Comparison of ENCODE assay signal across 34 mouse cellular contexts in the genomic region with DNA sequence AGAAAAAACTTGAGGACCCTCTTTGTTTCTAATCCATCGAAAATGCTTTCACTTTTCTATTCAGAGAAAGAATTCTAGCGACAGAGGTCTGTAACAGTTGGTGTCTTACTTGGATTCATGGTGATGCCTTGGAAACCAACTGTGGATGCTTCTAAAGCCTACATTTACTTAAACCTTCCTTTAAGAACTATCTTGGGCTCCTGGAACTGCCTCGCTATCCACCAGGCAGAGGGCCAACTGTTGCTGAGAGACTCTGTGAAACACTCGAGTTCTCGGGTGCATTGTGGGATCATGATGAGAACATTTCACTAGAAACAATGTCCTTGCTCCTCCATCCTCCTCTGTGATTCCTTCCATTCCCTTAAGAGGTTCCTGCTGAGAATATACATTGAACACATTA. TPM values are rescaled to one million over a fixed set of nuclear protein-coding genes. Genes with fewer than 3 reads are reported as not detected.
A peak's percentile ranks its signal among the peaks of the same experiment; 100 is the strongest.
DNase-seq lines count a peak whose midpoint lies in the region; ATAC-seq lines count a peak whose summit lies in the region.
"Had no signal": no experiment of that assay in that cellular context is flagged by ENCODE, and none has a peak within 500 bp of the region (broad histone marks: within the 10 kb centered on the region; RNA-seq: fewer than 3 reads in every experiment).

No protein-coding gene starts in this region.

- no peaks in the 10 kb centered on the region for H3K36me3 ChIP-seq in liver, embryonic 11.5 days (ENCODE audit: control insufficient read depth, insufficient read depth, low read length)
- H3K36me3 ChIP-seq: heart, embryonic 12.5 days; hindbrain, embryonic 15.5 days; kidney, embryonic 15.5 days; limb, embryonic 13.5 days; liver, embryonic 13.5 days; midbrain, embryonic 13.5 days had no signal

- H3K27me3 ChIP-seq in liver, embryonic 11.5 days (replicated peaks; ENCODE audit: control insufficient read depth, insufficient read depth, low read length): no peaks in the 10 kb centered on the region
- H3K27me3 ChIP-seq: heart, embryonic 12.5 days; hindbrain, embryonic 15.5 days; kidney, embryonic 15.5 days; limb, embryonic 13.5 days; liver, embryonic 13.5 days; midbrain, embryonic 13.5 days; Patski had no signal

- no peaks in the 10 kb centered on the region for H3K9me3 ChIP-seq in liver, embryonic 11.5 days (ENCODE audit: control insufficient read depth, low read length)
- H3K9me3 ChIP-seq: heart, embryonic 12.5 days; hindbrain, embryonic 15.5 days; kidney, embryonic 15.5 days; limb, embryonic 13.5 days; liver, embryonic 13.5 days; midbrain, embryonic 13.5 days had no signal

- peak; percentile 81 for ATAC-seq in frontal cortex, adult (ENCODE audit: low TSS enrichment)
- ATAC-seq in liver, embryonic 11.5 days (replicated peaks; ENCODE audit: low FRiP score): no peak
- ATAC-seq: forebrain, embryonic 16.5 days; midbrain, embryonic 13.5 days; Patski had no signal

- H3K9ac ChIP-seq in liver, embryonic 11.5 days (ENCODE audit: low read depth, low read length): no peak overlapping the region
- H3K9ac ChIP-seq: heart, embryonic 12.5 days; hindbrain, embryonic 15.5 days; kidney, embryonic 15.5 days; limb, embryonic 13.5 days; liver, embryonic 13.5 days; midbrain, embryonic 13.5 days had no signal

- H3K4me1 ChIP-seq in liver, embryonic 11.5 days (replicated peaks; ENCODE audit: control insufficient read depth, insufficient read depth, low read length): no peaks in the 10 kb centered on the region
- H3K4me1 ChIP-seq: heart, embryonic 12.5 days; hindbrain, embryonic 15.5 days; kidney, embryonic 15.5 days; limb, embryonic 13.5 days; liver, embryonic 13.5 days; midbrain, embryonic 13.5 days had no signal

- H3K4me2 ChIP-seq in liver, embryonic 11.5 days: no peak overlapping the region
- H3K4me2 ChIP-seq: heart, embryonic 12.5 days; hindbrain, embryonic 15.5 days; kidney, embryonic 15.5 days; limb, embryonic 13.5 days; liver, embryonic 13.5 days; midbrain, embryonic 13.5 days had no signal

- no peak overlapping the region for H3K27ac ChIP-seq in liver, embryonic 11.5 days (ENCODE audit: low read depth, low read length)
- H3K27ac ChIP-seq: gastrocnemius, adult 2 months; heart, adult 2 months; hindbrain, embryonic 15.5 days; kidney, embryonic 15.5 days; layer of hippocampus, adult 2 months; limb, embryonic 13.5 days; liver, embryonic 13.5 days; macrophage; midbrain, embryonic 13.5 days had no signal

- peak; percentile 4 for DNase-seq in right cerebral cortex, adult 18-20 months
- no peak for DNase-seq in right cerebral cortex, postnatal 25 days
- peak; percentile 15 to 27 for DNase-seq in right cerebral cortex, adult 2 months (ENCODE audit: low spot score in 2 of 2)
- DNase-seq in heart, adult 18-20 months: no peak
- DNase-seq in layer of hippocampus, adult 18-20 months (ENCODE audit: low spot score in 2 of 2): no peak
- no peak for DNase-seq in liver, embryonic 11.5 days (ENCODE audit: low spot score)
- DNase-seq: adrenal gland, postnatal 10 days; B cell, adult 2 months; cerebellum, adult 11-12 months; cerebellum, adult 9-11 months; gastrocnemius, adult 2 months; gastrocnemius, postnatal 36 days; heart, adult 2 months; heart, postnatal 4 days; kidney, adult 18-20 months; kidney, postnatal 25 days; liver, embryonic 13.5 days; lung, adult 2 months; lung, postnatal 10 days; retina, postnatal 1 day; spleen, adult 18-20 months; thymus, postnatal 25 days had no signal

- WGBS in liver, embryonic 11.5 days: 80% methylated on average over 5 of the region's 5 CpGs

- no peak overlapping the region for H3K4me3 ChIP-seq in liver, embryonic 11.5 days (ENCODE audit: low read depth, low read length)
- H3K4me3 ChIP-seq: erythroblast, embryonic 14.5 days; gastrocnemius, adult 2 months; heart, adult 2 months; heart, embryonic 12.5 days; hindbrain, embryonic 15.5 days; kidney, embryonic 15.5 days; layer of hippocampus, adult 2 months; limb, embryonic 13.5 days; liver, embryonic 13.5 days; midbrain, embryonic 13.5 days had no signal

RNA-seq across cellular contexts. Expression of gene Adgrb3, which starts 48.0 kb away (rescaled TPM):
- not detected for total RNA-seq in heart, adult 18-20 months (2021)
- 100 to 1,000 TPM in 1 of 2 experiments, 10 to 100 TPM in 1; 97.8 to 105 TPM for total RNA-seq in layer of hippocampus, adult 18-20 months (2021)
- polyA plus RNA-seq in liver, embryonic 11.5 days (2014; fragmentation: Nextera tagmentation; extraction: Ambion mirVana): 0.32 and 0.43 TPM in 2 replicates
- total RNA-seq: gastrocnemius, adult 2 months; heart, adult 2 months; megakaryocyte-erythroid progenitor cell, adult 5-6 weeks had no signal
- polyA plus RNA-seq: erythroblast, embryonic 14.5 days; heart, adult 2 months; lung, adult 2 months; macrophage; Patski had no signal

Comparison
In these comparisons a context has a peak if more than half of its experiments do, and no peak if none do; other contexts are left out.
1. DNase-seq: peak in right cerebral cortex, adult 18-20 months (single experiment) and right cerebral cortex, adult 2 months (2 of 2); none in right cerebral cortex, postnatal 25 days (single experiment), heart, adult 18-20 months (0 of 2), layer of hippocampus, adult 18-20 months (0 of 2) and liver, embryonic 11.5 days (single experiment).
2. RNA of gene Adgrb3, which starts 48.0 kb away (total RNA-seq): 97.8 to 105 TPM in layer of hippocampus, adult 18-20 months; not detected in heart, adult 18-20 months; every median in the first group is over 10 times any median in the second.